Mouse (Mus musculus): ENCODE results near the gene Ddx25. TPM values are rescaled to one million over a fixed set of nuclear protein-coding genes. Genes with fewer than 3 reads are reported as not detected.

Gene Ddx25
- polyA plus RNA-seq, 1 experiment from 2014 or later: 21.0 TPM

GRCm38 (mm10) chr9:35564536-35565240 is 6.4 kb upstream of the Ddx25 start:
- H3K4me1 ChIP-seq (ENCODE audit: control insufficient read depth, insufficient read depth, low read length): peaks cover 10% of the 10 kb centered on the region
- H3K27ac ChIP-seq (ENCODE audit: low read depth, low read length): no peak overlapping the region
- WGBS: 91% methylated on average over 5 of the region's 5 CpGs
- no peak for DNase-seq (ENCODE audit: low spot score)
- no peak for ATAC-seq
- no peak overlapping the region for H3K4me2 ChIP-seq (ENCODE audit: low read length)
- peaks cover 61% of the 10 kb centered on the region for H3K36me3 ChIP-seq (ENCODE audit: control insufficient read depth, insufficient read depth, low read length)
- H3K27me3 ChIP-seq (replicated peaks; ENCODE audit: control insufficient read depth, insufficient read depth, low read length): no peaks in the 10 kb centered on the region
- H3K9me3 ChIP-seq (replicated peaks; ENCODE audit: control insufficient read depth, low read length): no peaks in the 10 kb centered on the region
- no peak overlapping the region for H3K4me3 ChIP-seq (ENCODE audit: low read depth, low read length)
- H3K9ac ChIP-seq (ENCODE audit: low read length): no peak overlapping the region

GRCm38 (mm10) chr9:35561583-35561982 is 3.3 kb upstream of the Ddx25 start:
- no peak for ATAC-seq
- Histone ChIP-seq H3K9me3 (replicated peaks; ENCODE audit: control insufficient read depth, low read length) (no peaks in the 10 kb centered on the region), H3K4me1 (ENCODE audit: control insufficient read depth, insufficient read depth, low read length) (peaks cover 11% of the 10 kb centered on the region), H3K36me3 (ENCODE audit: control insufficient read depth, insufficient read depth, low read length) (peaks cover 47% of the 10 kb centered on the region), H3K9ac (ENCODE audit: low read length) (no peak overlapping the region), H3K4me2 (ENCODE audit: low read length) (no peak overlapping the region), H3K27me3 (replicated peaks; ENCODE audit: control insufficient read depth, insufficient read depth, low read length) (peaks cover 4% of the 10 kb centered on the region; the same call in 1 of the 2 replicates), H3K4me3 (ENCODE audit: low read depth, low read length) (no peak overlapping the region), H3K27ac (ENCODE audit: low read depth, low read length) (no peak overlapping the region)
- 90% methylated on average over 6 of the region's 6 CpGs for WGBS
- no peak for DNase-seq (ENCODE audit: low spot score)

DNA sequence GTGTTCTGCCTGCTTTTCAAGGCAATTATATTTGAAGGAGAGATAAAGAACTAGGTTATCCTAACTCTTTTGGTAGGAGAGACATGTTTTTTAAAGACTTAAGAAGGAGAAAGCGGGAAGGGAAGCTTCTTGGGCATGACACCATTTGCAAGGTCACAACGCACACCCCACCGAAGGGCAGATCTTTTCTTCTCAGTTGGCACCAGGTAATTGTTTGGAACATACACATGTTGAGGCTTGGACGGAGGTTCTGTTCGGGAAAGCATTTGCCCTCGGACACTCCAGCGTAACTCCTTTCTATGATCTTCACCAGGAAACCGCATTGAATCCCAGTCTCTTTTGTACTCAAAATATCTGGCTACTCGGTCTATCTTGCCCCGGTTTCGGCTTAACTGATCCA is 2.7 kb upstream of the Ddx25 start:
- no peak overlapping the region for H3K9ac ChIP-seq (ENCODE audit: low read length)
- no peak for DNase-seq (ENCODE audit: low spot score)
- H3K9me3 ChIP-seq (replicated peaks; ENCODE audit: control insufficient read depth, low read length): no peaks in the 10 kb centered on the region
- H3K4me1 ChIP-seq (ENCODE audit: control insufficient read depth, insufficient read depth, low read length): peaks cover 11% of the 10 kb centered on the region
- peaks cover 4% of the 10 kb centered on the region; the same call in 1 of the 2 replicates for H3K27me3 ChIP-seq (replicated peaks; ENCODE audit: control insufficient read depth, insufficient read depth, low read length)
- WGBS: 95% methylated on average over 11 of the region's 11 CpGs
- no peak overlapping the region for H3K4me3 ChIP-seq (ENCODE audit: low read depth, low read length)
- no peak overlapping the region for H3K4me2 ChIP-seq (ENCODE audit: low read length)
- H3K36me3 ChIP-seq (ENCODE audit: control insufficient read depth, insufficient read depth, low read length): peaks cover 42% of the 10 kb centered on the region
- H3K27ac ChIP-seq (ENCODE audit: low read depth, low read length): no peak overlapping the region
- ATAC-seq: no peak

DNA sequence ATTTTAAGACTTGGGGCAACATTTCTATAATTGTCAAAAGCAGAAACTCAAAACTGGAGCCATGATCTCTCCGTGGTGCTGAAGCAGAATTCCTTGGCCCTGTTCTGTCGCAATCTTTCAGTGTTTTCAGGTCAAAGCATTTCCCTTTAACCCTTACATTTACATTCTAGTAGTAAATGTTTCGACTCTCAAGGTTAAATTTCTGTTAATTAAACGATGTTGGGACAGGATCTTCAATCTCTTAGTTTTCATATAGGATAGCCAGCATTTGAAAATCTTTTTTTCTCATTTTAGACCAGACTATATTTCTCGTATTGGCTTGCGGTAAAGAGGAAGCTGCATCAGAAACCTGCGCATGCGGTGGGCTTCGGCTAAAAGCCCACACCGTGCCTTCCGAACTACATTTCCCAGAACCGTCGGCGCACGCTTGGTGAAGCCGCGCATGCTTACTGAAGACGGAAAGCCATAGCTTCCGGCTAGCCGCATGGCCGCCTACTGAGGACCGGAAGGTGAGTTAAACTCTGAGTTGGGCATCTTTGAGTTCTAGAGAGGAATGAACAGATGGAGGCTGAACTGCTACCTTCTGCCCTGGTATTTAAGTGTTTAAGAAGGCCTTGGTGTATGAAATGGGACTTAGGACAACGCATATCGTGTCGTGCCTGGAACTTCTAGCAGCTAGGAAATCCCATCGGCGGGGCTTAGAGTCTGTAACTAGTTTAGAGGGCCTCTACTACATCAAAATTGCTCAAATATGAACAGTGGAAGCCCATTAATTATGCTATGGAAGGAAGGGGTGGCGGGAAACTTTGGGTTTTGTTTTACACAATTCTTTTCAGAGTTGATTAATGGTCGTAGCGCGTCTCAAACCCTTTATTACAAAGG is 922 bp upstream of the Ddx25 start:
- 1% methylated on average over 31 of the region's 31 CpGs for WGBS
- H3K36me3 ChIP-seq (ENCODE audit: control insufficient read depth, insufficient read depth, low read length): peaks cover 29% of the 10 kb centered on the region
- H3K27ac ChIP-seq (ENCODE audit: low read depth, low read length): peak overlapping the region; percentile 75; the same call in 1 of the 2 replicates
- peak overlapping the region; percentile 71 for H3K9ac ChIP-seq (ENCODE audit: low read length)
- H3K4me2 ChIP-seq (ENCODE audit: low read length): peak overlapping the region; percentile 92
- H3K4me1 ChIP-seq (ENCODE audit: control insufficient read depth, insufficient read depth, low read length): peaks cover 11% of the 10 kb centered on the region
- peak; percentile 98 for DNase-seq (ENCODE audit: low spot score)
- peak; percentile 94 for ATAC-seq
- H3K9me3 ChIP-seq (replicated peaks; ENCODE audit: control insufficient read depth, low read length): no peaks in the 10 kb centered on the region
- H3K27me3 ChIP-seq (replicated peaks; ENCODE audit: control insufficient read depth, insufficient read depth, low read length): peaks cover 4% of the 10 kb centered on the region; the same call in 1 of the 2 replicates
- H3K4me3 ChIP-seq (ENCODE audit: low read depth, low read length): peak overlapping the region; percentile 60

DNA sequence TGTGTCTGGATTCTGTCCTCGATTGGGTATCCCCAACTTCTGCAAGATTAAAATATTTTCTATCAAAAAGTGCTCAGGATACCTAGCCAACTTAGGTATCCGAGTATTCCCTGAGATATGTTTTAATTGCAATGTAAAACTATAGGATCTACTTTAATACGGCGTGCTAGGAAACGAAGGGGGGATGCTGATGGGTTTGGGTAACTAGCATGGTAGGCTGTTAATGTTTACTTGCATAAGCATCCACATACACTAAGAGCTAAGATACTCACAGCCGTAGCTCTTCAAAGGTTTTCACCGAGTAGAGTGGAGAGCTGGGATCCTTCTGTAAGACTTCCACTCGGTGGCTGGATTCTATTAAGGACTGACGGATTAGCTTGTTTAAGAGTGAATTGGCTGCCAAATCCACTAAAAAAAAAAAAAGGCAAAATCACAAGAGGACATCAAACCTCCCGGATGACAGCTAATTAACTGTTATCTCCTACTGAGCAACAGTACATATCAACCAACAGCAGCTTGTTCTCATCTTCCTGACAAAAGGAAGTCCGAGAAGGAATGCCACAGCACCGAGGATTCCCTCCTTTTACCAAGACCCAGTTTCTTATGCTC is 1.7 kb downstream of the Ddx25 start:
- no peak overlapping the region for H3K4me2 ChIP-seq (ENCODE audit: low read length)
- H3K27me3 ChIP-seq (replicated peaks; ENCODE audit: control insufficient read depth, insufficient read depth, low read length): peaks cover 4% of the 10 kb centered on the region; the same call in 1 of the 2 replicates
- DNase-seq (ENCODE audit: low spot score): no peak
- no peak for ATAC-seq
- H3K4me1 ChIP-seq (ENCODE audit: control insufficient read depth, insufficient read depth, low read length): peaks cover 11% of the 10 kb centered on the region
- WGBS: 75% methylated on average over 12 of the region's 12 CpGs
- peaks cover 16% of the 10 kb centered on the region for H3K36me3 ChIP-seq (ENCODE audit: control insufficient read depth, insufficient read depth, low read length)
- H3K9ac ChIP-seq (ENCODE audit: low read length): no peak overlapping the region
- H3K27ac ChIP-seq (ENCODE audit: low read depth, low read length): no peak overlapping the region
- H3K4me3 ChIP-seq (ENCODE audit: low read depth, low read length): no peak overlapping the region
- H3K9me3 ChIP-seq (replicated peaks; ENCODE audit: control insufficient read depth, low read length): no peaks in the 10 kb centered on the region

DNA sequence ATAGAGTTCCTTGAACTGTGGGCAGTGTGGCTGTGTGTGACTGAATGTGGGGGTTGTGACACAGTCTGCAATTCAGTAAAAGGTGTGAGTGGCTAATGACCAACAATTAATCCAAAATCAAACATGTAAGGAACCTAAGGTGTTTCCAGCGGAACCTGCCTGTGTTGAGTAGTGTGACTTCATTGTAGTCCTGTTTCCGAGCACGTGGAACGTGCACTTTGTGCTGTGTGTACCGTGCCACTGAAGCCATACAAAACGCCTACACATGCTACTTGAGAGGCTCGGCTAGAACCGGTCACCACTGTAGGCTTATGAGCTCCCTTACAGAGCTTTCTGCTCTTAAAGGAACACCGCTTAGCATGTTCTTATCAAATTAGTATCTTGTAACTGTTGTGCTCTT is 9.9 kb downstream of the Ddx25 start:
- ATAC-seq (no peak), DNase-seq (ENCODE audit: low spot score) (no peak)
- Histone ChIP-seq H3K36me3 (ENCODE audit: control insufficient read depth, insufficient read depth, low read length) (0 out of 2 replicates have a peak, but pooled peaks cover 8% of the 10 kb centered on the region), H3K4me1 (ENCODE audit: control insufficient read depth, insufficient read depth, low read length) (no peaks in the 10 kb centered on the region), H3K9ac (ENCODE audit: low read length) (no peak overlapping the region), H3K4me2 (ENCODE audit: low read length) (no peak overlapping the region), H3K27ac (ENCODE audit: low read depth, low read length) (no peak overlapping the region), H3K4me3 (ENCODE audit: low read depth, low read length) (no peak overlapping the region), H3K27me3 (replicated peaks; ENCODE audit: control insufficient read depth, insufficient read depth, low read length) (no peaks in the 10 kb centered on the region), H3K9me3 (replicated peaks; ENCODE audit: control insufficient read depth, low read length) (no peaks in the 10 kb centered on the region)
- WGBS: 85% methylated on average over 9 of the region's 9 CpGs

GRCm38 (mm10) chr9:35546745-35547144 is 11.6 kb downstream of the Ddx25 start:
- Histone ChIP-seq H3K27me3 (replicated peaks; ENCODE audit: control insufficient read depth, insufficient read depth, low read length) (no peaks in the 10 kb centered on the region), H3K27ac (ENCODE audit: low read depth, low read length) (no peak overlapping the region), H3K4me1 (ENCODE audit: control insufficient read depth, insufficient read depth, low read length) (no peaks in the 10 kb centered on the region), H3K36me3 (ENCODE audit: control insufficient read depth, insufficient read depth, low read length) (0 out of 2 replicates have a peak, but pooled peaks cover 8% of the 10 kb centered on the region), H3K4me2 (ENCODE audit: low read length) (no peak overlapping the region), H3K9me3 (replicated peaks; ENCODE audit: control insufficient read depth, low read length) (no peaks in the 10 kb centered on the region), H3K4me3 (ENCODE audit: low read depth, low read length) (no peak overlapping the region), H3K9ac (ENCODE audit: low read length) (no peak overlapping the region)
- ATAC-seq (no peak), DNase-seq (ENCODE audit: low spot score) (no peak)
- 90% methylated on average over 9 of the region's 9 CpGs for WGBS

- ATAC-seq: no peak
- no peak overlapping the region for H3K9ac ChIP-seq (ENCODE audit: low read length)
- H3K9me3 ChIP-seq (replicated peaks; ENCODE audit: control insufficient read depth, low read length): no peaks in the 10 kb centered on the region
- H3K27ac ChIP-seq (ENCODE audit: low read depth, low read length): no peak overlapping the region
- H3K4me1 ChIP-seq (ENCODE audit: control insufficient read depth, insufficient read depth, low read length): no peaks in the 10 kb centered on the region
- DNase-seq (ENCODE audit: low spot score): no peak
- WGBS: 75% methylated on average over 12 of the region's 12 CpGs
- no peaks in the 10 kb centered on the region for H3K27me3 ChIP-seq (replicated peaks; ENCODE audit: control insufficient read depth, insufficient read depth, low read length)
- no peak overlapping the region for H3K4me3 ChIP-seq (ENCODE audit: low read depth, low read length)
- H3K4me2 ChIP-seq (ENCODE audit: low read length): no peak overlapping the region
- H3K36me3 ChIP-seq (ENCODE audit: control insufficient read depth, insufficient read depth, low read length): 0 out of 2 replicates have a peak, but pooled peaks cover 8% of the 10 kb centered on the region
Observed at GRCm38 (mm10) chr9:35545704-35546103, 12.6 kb downstream of the Ddx25 start.

Measured in forebrain, embryonic 14.5 days (tissue).